Mouse (Mus musculus) embryonic fibroblast, embryonic 13.5 days (primary cell): Measurements from ENCODE around the gene Sdcbp2.

Source experiments
- CTCF ChIP-seq: IDR thresholded peaks from 2 replicates; pipeline ENCODE4 v1.5.1; 2011; ENCODE audit warnings: mild to moderate bottlenecking, control low read depth, low read length, moderate library complexity, borderline replicate concordance; ENCODE audit not compliant: insufficient read depth
- POLR2A ChIP-seq: IDR thresholded peaks from 2 replicates; pipeline ENCODE4 v1.6.1; 2011; ENCODE audit warnings: low read depth, mild to moderate bottlenecking, control low read depth, low read length, moderate library complexity

GRCm38 (mm10) chr2:151580945-151581344 is 8.5 kb downstream of the Sdcbp2 start:
- TF ChIP-seq POLR2A = no peak
- no peak for TF ChIP-seq CTCF
